Mouse (Mus musculus): ENCODE measurements around the gene Chrdl1.

DNA sequence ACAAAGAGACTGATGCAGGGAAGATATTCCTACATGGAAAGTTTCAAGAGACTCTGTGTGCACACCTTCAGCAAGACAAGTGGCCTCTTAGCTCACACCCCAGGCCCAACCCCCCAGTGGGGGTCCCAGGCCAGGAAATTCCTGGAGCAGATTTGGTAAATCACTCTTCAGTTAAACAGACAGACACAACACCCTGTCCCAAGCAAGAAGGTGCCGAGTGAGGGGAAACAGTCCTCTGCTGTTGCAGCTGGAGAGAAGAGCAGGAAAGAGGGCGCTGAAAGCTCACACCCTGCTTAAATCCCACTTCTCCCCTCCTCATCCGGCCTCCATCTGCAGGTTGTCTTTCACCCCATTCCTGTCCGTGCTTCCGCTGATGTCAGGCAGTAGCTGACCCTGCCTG, 58.2 kb downstream of the Chrdl1 start:
- no peak for TF ChIP-seq POLR2A (IDR thresholded peaks at IDR 0.05; ENCODE audit: insufficient read depth, low read length)
- TF ChIP-seq EP300 (IDR thresholded peaks at IDR 0.05; ENCODE audit: insufficient read depth, low read depth, low read length): no peak

Data from ES-Bruce4 (cell line).